Mouse (Mus musculus): ENCODE measurements around the gene Avil. TPM values are rescaled to one million over a fixed set of nuclear protein-coding genes. Genes with fewer than 3 reads are reported as not detected.

Avil gene
- total RNA-seq, 1 experiment from 2014 or later: 0.74 TPM

DNA sequence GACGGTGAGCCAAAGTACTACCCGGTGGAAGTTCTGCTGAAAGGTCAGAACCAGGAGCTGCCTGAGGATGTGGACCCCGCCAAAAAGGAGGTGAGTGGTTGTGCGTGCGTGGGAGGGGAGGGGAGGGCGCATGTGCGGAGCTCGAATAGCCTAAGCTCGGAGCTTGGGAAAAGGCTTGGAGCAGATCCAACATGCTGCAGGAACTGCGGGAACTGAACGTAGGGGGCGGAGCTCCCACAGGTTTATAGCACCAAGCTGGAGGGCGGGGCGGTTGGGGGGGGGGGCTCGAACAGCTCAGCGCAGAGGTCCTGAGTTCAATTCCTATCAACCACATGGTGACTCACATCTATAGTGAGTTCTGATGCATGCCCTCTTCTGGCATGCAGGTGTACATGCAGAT is 17.9 kb downstream of the Avil start:
- DNase-seq: no peak

DNA sequence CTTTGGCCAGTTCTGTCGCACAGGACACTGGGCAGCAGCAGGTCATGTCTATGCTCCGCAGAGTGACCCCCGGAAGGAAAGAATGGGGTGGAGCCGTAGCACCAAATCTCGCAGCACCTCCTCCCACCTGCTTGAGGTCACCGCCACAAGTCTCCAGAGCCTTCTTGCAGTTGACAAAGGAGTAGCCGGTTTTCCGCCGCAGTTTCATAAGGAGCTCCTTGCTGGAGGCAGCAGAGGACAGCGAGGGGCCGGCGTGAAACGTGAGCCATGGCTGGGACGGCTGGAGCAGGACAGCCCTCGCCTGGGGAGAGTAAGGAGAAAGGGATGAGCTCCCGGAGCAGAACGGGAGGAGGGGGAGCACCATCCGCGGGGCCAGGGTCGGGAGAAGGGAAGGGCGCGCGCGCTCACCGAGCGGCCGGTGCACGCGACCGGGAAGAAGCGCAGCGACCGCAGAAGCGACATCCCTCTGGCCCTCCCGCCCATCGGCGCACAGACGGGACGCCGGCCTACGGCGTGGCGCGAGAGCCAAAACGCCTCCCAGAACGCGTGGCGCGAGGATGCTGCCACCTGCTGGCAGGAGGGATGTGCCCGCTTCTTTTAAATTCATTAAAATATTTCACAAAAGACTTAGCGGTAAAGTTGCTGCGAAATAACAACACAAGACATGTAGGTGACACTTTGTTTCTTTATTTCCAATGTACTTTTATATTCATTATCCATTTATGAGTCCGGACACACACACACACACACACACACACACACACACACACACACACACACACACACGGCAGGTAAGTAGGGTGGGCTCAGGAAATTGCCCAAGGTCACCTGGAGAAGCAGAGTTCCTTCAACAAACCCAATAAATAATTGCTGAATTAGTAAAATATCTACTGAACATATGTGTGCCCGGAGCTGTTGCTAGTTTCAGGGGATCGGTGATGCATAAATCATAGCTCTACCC is 30.1 kb downstream of the Avil start, which contains the start of gene Tsfm:
TSS of gene Tsfm (minus strand) at position 505 of the 961 bp plus-strand sequence.
- peak; percentile 96 for DNase-seq

DNA sequence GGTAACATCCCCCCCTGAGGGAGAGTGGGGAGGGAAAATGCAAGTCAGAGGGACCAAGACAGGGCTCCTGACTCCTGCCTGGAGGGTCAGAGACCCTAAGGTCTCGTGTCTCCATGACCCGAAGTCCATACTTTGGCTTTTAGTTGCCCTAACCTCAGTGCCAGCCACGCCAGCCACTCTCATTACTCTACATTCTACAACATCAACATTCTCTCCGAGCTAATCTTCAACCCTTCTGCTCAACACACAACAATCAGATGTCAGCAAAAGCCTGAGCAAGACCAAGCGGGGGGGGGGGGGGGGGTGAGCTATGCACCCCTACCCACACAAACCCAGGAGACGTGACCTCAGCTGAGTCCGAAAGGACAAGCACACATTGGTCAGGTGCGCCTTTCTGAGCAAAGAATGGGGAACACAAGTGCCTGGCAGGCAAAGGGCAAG is 32.8 kb downstream of the Avil start:
- no peak for DNase-seq

DNA sequence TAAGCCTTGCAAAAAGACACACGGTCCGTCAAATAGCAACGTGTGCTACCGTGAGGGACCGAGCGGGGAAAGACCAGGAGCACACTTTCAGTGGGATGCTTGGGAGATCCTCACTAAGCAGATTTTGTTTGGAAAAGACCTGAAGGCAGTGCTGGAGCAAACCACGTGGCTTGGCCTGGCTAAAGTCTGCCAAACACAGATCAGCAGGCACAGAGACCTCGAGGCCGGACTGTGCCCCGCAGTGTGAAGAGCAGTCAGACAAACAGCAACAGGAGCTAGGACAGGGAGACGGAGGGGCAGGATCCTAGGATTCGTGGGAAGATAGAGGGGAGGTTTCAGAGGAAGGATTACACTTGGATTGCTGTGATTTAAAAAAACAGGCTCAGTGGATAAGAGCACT is 35.8 kb downstream of the Avil start:
- DNase-seq: no peak

DNA sequence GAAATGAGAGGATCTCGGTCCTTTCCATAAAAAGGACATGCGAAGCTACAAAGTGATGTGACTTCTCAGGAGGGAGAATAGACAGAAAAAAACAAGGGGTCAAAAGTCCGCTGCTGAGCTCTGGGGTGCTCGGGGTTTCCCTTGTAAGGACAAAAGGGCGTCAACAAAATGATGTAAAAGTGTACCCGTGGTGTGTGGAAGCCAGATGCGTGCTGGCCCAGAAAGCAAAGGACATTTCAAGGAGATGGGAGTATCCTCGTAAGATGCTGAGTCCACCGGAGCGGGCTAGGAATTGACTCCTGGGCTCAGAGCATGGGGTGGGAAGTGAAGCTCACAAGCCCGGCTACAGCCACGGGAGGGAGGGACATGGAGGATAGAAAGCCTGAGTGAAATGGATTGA is 37.1 kb downstream of the Avil start:
- no peak for DNase-seq

DNA sequence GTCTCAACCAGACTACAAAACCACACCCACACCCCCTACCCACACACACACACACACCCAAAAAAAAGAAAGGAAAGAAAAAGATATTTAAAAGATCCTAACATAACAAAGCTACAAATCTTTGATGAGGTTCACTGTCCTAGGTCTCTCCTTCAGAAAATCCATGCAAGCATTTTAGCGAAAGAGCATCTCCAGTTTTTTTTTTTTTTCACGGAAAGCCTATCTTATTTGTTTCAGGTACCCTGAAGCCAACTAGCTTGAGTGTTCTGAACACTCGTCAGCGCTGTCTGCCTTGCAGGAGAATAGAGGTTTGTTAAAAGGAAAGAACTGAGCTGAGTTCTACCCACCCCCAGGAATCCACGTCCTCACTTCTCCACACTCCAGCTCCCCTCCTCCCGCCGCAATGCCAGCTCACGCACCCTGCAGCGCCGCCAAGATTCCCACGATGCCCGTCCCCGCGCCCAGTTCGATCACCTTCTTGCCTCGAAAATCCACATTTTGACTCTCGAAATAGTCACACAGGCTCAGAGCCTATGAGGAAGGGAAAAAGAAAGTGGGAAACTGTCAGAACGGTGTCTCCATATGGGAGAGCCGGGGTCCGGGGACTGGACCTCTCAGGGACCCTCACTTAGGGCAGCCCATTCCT is 40.2 kb downstream of the Avil start:
- peak; percentile 53 for DNase-seq

DNA sequence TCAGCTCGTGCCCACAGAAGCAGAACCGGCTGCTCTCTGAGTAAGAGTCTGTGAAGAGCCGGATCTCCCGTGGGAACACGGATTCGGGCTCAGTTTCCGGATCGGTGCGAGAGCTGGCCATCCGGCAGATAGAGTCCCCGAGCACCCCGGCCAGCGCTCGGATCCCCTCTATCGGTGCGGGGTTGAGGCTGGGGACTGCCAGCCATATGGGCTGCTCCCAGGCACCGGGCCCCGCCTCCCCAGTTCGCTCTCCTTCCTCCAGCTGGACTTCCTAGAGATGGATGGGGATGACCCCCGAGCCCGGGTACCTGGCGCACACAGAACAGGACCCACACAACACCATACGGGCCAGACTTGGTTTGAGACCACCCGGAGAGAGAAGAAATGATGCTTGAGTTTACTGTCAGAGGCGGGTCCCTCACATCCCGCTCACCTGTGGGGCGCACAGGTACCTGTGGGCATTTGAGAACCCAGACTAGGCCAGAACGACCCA is 40.8 kb downstream of the Avil start, which contains the start of the genes Mettl1 and Eef1akmt3:
TSS of gene Mettl1 (plus strand) at position 141 of the 493 bp plus-strand sequence.
TSS of gene Eef1akmt3 (minus strand) at position 240 of the 493 bp plus-strand sequence.
- DNase-seq: peak; percentile 40

DNA sequence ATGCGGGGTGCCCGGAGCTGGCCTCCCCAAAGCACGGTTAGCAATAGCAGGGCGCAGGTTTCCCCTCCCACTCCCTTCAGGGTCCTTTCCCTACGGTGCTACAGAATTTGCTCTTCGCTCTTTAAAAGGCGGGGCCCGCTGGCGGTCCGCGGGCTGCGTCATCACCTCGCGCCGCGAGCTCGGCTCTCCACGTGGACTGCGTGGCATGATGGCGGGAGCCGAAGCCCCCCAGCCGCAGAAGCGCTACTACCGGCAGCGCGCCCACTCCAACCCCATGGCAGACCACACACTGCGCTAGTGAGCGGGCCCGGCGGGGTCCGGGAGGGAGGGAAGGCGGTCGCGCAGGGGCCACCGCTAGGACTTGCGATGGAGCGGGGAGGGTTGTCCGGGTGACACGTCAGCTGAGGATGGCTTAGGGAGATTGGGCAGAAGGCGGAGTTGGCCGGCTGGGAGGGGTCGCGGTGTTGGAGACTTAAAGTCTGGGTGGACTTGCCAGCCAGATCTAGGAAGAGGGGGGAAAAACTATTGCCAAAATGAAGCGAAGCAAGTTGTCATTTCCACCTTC is 41.3 kb downstream of the Avil start:
- peak; percentile 93 for DNase-seq

DNA sequence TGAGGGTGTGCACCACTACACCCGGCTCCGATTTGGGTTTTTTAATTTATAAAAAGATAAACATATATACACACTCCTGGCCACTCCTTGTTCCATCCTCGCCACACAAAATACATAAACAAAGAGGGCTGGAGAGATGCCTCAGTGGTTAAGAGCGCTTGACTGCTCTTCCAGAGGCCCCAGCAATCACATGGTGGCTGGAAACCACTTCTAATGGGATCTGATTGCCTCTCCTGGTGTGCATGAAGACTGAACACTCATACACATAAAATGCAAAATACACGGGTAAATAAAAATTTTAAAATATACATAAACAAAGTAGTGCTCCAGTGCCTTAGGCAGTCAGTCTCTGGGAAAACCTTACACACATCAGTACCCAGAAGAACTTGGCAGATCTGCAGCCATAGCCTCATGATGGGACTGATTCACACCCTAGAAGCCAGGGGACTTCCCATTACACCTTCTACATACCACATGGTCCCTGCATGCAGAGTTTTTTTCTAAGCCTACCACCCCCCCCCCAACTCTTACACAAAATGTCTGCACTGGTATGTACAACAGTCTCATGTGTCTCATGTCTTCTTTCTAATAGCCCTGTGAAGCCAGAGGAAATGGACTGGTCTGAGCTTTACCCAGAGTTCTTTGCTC is 42.1 kb downstream of the Avil start:
- no peak for DNase-seq

DNA sequence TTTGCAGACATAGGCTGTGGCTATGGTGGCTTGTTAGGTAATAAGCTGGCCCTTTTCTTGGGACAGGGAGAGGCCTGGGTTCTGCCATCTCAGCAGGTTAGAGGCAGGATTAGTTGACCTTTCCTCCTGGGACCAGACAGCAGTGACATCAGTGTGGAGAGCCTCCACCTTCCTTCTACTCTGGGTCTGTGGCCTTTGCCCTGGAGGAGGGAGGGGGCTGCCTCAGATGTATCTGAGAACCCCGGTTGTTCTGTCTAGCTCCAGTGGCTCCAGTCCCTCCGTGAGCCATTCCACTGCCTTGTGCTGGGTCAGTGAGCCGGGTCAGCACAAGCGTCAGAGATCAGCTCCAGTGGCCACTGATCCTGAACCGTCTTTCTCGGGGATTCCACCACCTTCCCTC is 42.7 kb downstream of the Avil start:
- no peak for DNase-seq

DNA sequence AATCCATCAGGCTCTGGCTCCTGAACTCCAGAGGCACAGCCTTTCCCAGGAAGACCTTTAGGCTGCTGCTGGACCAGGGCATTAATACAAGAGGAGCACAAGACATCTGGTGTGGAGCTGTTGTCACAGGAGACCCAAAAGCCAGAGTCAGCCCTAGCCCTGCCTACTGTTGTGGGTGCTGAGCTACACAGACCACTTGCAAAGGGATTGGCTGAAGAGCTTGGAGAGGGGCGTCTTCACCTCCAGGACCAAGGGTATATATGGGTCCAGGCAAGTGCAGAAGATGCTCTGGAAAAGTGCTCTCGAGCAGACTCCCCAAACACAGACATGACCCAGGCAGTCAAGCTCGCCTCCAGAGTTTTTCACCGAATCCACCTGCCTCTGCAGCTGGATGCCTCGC is 47.4 kb downstream of the Avil start, which contains the start of gene Cyp27b1:
TSS of gene Cyp27b1 (plus strand) at position 297 of the 400 bp plus-strand sequence.
- no peak for DNase-seq

DNA sequence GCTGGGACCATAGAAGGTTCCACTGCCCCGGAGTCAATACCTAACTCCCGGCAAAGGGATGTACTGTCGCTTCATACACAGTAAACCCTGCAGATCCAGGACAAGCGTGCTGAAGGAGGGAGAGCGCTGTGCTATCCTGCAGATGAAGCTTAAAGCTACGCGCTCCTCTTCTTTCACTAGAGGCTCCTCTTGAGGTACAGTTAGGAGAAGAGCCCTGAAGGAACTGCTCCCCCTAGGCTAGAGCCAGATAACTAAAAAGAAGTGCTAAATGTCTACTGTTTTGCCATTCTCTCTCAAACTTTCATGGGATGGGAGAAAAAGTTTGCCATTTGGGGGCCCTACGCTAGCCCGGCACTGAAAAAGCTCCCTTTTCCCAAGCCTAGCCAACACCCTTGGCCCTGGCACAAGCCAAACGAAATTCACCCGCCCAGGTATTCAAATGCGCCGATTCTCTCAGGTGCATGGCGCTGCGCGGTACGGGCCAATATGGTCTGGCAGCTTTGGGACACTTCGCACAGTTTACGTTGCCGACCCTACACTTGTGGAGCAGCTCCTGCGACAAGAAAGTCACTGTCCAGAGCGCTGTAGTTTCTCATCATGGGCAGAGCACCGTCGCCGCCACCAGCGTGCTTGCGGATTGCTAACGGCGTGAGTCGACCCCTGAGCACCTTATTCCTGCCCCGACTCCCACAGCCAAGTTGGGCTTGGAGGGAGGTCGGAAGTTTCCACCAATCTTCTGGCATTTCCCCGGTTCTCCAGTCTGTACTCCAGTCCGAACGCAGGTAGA is 48.3 kb downstream of the Avil start:
- DNase-seq: no peak

DNA sequence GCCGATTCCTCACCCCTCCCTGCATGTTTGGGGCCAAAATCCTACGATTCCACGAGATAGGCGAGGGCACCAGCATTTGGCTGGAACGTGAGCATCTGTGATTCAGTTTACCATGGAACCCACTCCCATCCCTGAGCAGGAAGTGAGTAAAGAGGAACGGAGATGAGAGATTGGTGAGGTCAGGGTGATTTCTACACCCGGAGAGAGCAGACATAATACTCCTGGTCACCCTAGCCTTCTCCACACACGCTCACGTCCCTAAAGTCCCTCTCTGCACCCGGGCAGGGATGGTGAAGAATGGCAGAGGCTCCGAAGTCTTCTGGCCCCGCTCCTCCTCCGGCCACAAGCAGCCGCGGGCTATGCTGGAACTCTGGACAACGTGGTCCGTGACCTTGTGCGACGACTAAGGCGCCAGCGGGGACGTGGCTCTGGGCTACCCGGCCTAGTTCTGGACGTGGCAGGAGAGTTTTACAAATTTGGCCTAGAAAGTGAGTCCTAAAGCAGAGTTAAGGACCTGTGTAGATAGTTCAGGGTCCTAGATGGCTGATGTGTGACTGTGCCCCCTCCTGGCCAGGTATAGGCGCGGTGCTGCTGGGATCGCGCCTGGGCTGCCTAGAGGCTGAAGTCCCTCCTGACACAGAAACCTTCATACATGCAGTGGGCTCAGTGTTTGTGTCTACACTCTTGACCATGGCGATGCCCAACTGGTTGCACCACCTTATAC is 49.0 kb downstream of the Avil start:
- DNase-seq: peak; percentile 45

DNA sequence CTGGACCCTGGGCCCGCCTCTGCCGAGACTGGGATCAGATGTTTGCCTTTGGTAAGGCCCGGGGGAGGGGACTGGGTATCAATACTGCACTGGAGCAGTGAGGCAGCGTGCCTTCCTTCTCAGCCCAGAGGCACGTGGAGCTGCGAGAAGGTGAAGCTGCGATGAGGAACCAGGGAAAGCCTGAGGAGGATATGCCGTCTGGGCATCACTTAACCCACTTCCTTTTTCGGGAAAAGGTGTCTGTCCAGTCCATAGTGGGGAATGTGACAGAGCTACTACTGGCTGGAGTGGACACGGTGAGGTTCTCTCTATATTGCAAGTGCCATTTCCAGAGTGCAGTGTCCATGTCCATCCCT is 49.6 kb downstream of the Avil start:
- no peak for DNase-seq

DNA sequence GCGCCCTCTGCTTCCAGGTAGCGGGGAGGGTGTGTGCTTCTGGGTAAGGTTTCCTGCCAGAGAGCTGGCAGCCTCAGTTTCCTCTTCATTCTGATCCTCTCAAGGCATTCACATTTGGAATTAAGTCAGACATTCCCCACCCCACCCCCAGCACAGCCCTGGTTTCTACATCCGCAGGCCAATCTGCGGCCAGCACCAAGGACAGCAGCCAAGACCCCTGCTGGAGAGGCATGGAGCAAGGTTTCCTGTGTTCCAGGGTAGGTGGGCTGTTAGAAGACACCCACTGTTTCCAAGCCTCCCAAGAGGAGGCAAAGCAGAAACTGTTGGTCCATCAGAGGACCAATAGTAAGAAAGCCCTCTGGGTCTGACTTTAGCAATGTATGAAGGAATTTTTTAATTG is 54.1 kb downstream of the Avil start:
- no peak for DNase-seq

DNA sequence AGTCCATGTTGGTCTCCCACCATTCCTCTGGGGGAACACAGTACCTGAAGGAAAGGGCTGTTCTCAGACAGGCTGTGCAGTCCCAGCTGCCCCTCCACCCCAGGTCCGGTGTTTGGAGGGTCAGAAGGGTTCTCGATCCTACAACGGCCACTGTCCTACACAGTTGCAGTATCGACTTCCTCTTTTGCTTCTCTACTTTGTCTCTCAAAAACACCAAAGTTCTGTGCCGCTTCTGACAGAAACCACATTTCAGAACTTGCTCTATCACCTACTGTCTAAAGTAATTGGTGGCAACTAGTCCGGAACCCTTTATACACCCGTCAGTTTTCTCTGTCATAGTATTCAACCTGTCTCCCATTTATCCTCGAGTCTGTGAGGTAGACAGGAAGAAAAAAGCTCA is 54.9 kb downstream of the Avil start:
- DNase-seq: no peak

DNA sequence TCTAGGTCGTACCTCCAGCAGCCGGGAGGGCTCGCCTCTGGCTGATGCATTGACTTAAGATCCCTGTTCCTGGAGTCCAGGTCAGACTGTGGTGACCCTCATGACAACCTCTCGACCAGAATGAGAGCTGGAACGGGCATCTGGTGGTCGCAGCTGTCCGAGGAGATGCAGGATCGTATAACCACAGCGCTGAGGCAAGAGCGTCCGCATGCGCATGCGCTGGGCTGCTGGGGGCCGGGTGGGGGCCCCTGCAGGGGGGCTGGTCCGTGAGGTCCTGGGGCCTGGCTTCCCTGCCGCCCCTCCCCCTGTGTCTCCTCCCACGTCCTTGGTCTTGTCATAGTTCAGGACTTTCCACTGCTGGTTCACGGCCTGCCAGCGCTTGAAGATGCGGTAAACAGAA is 56.0 kb downstream of the Avil start:
- no peak for DNase-seq

DNA sequence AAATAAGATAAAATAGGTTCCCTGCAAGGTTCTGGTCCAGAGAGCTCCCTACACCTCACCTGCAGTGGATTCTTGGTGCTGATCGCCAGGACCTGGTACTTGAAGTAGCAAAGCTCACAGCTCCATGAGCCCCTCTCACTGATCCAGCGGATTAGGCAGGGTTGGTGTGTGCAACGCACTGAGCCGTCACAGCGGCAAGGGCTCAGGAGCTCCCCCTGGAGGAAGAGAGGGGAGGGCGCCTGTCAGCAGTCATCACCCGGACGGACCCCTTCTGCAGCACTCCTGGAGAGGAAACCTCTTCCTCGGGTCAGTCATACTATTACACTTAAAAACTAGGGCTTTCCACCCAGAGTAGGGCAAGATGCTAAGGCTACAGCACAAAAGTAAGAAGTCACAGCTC is 57.7 kb downstream of the Avil start:
- DNase-seq: peak; percentile 90

DNA sequence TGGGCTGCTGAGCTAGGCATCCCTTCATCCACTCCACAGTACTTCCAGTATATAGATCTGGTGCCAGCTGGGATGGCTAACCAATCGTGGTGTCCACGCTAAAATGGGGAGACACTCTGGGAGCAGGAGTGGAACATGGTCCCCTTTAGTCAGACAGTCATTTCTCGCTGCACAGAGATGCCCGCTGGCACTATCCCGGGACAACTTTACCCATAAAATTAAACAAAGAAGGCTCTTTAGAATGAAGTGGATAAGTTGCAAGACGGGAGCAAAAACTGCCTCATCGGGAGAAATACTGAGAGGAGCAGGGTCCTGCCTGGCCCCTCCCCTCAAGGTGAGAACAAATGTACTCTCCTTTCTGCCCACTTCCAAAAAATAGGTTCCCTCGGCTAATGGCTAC is 58.2 kb downstream of the Avil start:
- DNase-seq: no peak

DNA sequence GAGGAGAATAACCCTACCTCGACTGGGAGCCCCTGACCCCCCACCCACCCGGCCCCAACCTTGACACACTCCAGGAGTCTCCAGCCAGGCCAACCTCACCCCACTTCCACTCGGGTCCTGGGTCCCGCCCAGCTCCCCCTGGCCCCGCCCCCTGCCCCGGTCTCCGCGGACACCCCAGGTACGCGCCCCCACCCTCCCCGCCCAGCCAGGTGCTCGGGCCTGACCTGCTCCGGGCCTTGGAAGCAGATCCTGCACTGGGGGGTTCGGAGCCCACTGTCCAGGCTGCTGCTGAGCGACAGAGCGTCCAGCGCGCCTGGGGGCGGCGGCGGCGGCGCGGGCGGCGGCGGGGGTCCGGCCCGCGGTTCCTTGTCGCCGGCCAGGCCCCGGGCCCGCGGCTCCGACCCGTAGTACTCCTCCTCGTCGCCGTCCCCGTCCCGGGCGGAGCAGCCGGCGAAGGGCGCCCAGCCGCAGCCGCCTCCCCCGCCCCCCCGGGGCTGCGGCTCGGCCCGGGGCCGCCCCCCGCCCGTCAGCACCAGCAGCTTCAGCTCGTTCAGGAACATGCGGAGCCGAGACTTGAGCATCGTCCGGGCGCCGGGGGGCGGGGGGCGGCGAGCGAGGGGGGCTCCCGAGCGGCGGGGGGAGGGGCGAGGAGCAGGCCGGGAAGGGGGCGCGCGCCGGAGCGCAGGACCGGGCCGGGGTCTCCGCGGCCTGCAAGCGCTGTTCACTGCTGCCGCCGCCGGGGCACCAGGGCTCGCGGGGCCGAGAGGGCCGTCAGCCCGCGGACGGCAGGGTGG is 58.9 kb downstream of the Avil start:
- peak; percentile 45 for DNase-seq
